Mouse (Mus musculus) CD8-positive naive resting alpha-beta T cell, adult 2 months (primary cell): ENCODE data around the gene Cylc2.

ENCODE experiments used
- DNase-seq, 2 experiments: peaks; one replicate each; pipeline ENCODE4 v3.0.0; 2022; ENCODE audit warnings: low read depth in 2 of 2, low spot score in 2 of 2

Gene Cylc2

DNA sequence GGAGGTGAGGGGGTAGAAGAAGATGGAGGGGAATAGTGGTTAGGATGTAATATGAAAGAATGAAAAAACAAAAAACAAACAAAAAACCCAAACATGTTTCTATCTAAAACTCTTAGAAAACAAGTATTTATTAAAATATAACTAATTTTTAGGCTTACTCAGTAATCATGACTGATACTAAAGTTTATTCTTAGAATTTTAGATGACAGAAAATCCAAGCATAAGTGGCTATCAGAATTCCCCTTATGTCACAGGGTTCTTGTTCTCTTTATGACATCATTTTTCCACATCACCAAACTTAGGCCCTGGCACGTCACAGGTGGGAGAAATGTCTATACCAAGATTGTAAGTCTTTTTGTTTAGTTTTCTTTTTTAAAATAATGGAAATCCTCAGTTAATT, at the start of gene Cylc2:
Gene Cylc2, plus strand, starts transcription at position 301 of the 400 bp plus-strand sequence.
- DNase-seq, result no peak
